Mouse (Mus musculus): Measurements from ENCODE around the gene Sult4a1.

GRCm38 (mm10) chr15:84131971-84132370 is 26.4 kb upstream of the Sult4a1 start:
- no peak for TF ChIP-seq CTCF (conservative IDR thresholded peaks at IDR 0.05 in 1 of 2, IDR thresholded peaks at IDR 0.05 in 1 of 2; ENCODE audit: low read depth in 2 of 2, low read length in 2 of 2)
- TF ChIP-seq KAT2A (IDR thresholded peaks at IDR 0.05; ENCODE audit: insufficient replicate concordance, low read length) = no peak
- TF ChIP-seq POLR2A (IDR thresholded peaks at IDR 0.05; ENCODE audit: low read depth, low read length) = no peak
- no peak for TF ChIP-seq MYC (IDR thresholded peaks at IDR 0.05; ENCODE audit: low read depth, low read length)
- TF ChIP-seq EP300 (IDR thresholded peaks at IDR 0.05; ENCODE audit: low read length) = no peak
- TF ChIP-seq ETS1 (conservative IDR thresholded peaks at IDR 0.05; ENCODE audit: low read depth, low read length) = no peak
- no peak for TF ChIP-seq RCOR1 (conservative IDR thresholded peaks at IDR 0.05; ENCODE audit: low read depth, low read length)
- TF ChIP-seq MAFK (IDR thresholded peaks at IDR 0.05; ENCODE audit: insufficient replicate concordance, low read length) = no peak
- no peak for TF ChIP-seq CHD1 (IDR thresholded peaks at IDR 0.05; ENCODE audit: low read depth, low read length)
- no peak for TF ChIP-seq RAD21 (IDR thresholded peaks at IDR 0.05; ENCODE audit: low read depth, low read length)
- TF ChIP-seq ZNF384 (IDR thresholded peaks at IDR 0.05; ENCODE audit: low read depth, low read length) = no peak

Measured in CH12.LX (cell line).